In the genomic region with DNA sequence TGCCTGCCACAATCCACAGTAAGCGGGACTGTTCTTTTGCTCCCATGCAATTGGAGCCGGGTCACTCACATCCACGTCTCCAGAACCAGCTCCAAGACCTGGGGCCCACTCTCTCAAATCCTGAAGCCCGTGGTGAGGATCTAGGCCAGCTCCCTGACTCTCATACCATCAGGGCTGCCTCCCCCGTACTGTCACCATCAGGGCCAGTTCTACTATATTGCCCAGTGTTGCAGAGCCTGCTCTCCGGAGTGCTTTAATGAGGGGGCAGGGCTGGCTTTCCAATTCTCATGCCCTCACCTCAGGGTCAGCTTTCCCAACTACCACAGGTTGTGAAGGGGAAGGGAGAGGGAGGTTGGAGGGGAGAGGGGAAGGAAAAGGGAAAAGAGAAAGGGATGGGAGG, we compare ENCODE assay signal across 24 mouse cellular contexts.
DNase-seq lines count a peak whose midpoint lies in the region; ATAC-seq and TF ChIP-seq lines count a peak whose summit lies in the region.
"Had no signal": no experiment of that assay in that cellular context is flagged by ENCODE, and none has a peak within 500 bp of the region (broad histone marks: within the 10 kb centered on the region; RNA-seq: fewer than 3 reads in every experiment).

No protein-coding gene starts in this region.

- H3K4me2 ChIP-seq in hindbrain, embryonic 13.5 days, result no peak overlapping the region
- H3K4me2 ChIP-seq in hindbrain, embryonic 11.5 days (replicated peaks; ENCODE audit: low read depth, low read length), result no peak overlapping the region
- H3K4me2 ChIP-seq in hindbrain, postnatal 0 days (ENCODE audit: low read depth, low read length), result no peak overlapping the region
- H3K4me2 ChIP-seq in kidney, embryonic 15.5 days, result no peak overlapping the region
- no peak overlapping the region for H3K4me2 ChIP-seq in midbrain, embryonic 16.5 days (ENCODE audit: low read length)
- H3K4me2 ChIP-seq: embryonic facial prominence, embryonic 12.5 days; forebrain, embryonic 13.5 days had no signal

- ATAC-seq in hindbrain, embryonic 13.5 days (ENCODE audit: low FRiP score), result peak; percentile 49; the same call in 1 of the 2 replicates
- no peak for ATAC-seq in hindbrain, embryonic 11.5 days (ENCODE audit: low FRiP score)
- peak; percentile 43; the same call in 1 of the 2 replicates for ATAC-seq in hindbrain, postnatal 0 days
- ATAC-seq in kidney, embryonic 15.5 days (replicated peaks; ENCODE audit: low FRiP score), result peak; percentile 54; the same call in 1 of the 2 replicates
- peak; percentile 50; the same call in 1 of the 2 replicates for ATAC-seq in midbrain, embryonic 16.5 days
- ATAC-seq: activated CD4-positive, CD25-positive, alpha-beta regulatory T cell, adult 4 months; CD4-positive, CD25-positive, alpha-beta regulatory T cell, adult 4 months; Patski had no signal

- TF ChIP-seq CTCF in hindbrain, postnatal 0 days (IDR thresholded peaks at IDR 0.05; ENCODE audit: low read depth), result no peak

- no peak overlapping the region for H3K27ac ChIP-seq in hindbrain, embryonic 13.5 days
- no peak overlapping the region for H3K27ac ChIP-seq in hindbrain, embryonic 11.5 days (ENCODE audit: low read depth, low read length)
- no peak overlapping the region for H3K27ac ChIP-seq in hindbrain, postnatal 0 days
- no peak overlapping the region for H3K27ac ChIP-seq in hindbrain, embryonic 10.5 days
- H3K27ac ChIP-seq in kidney, embryonic 15.5 days, result no peak overlapping the region
- H3K27ac ChIP-seq in midbrain, embryonic 16.5 days (ENCODE audit: low read length), result no peak overlapping the region
- H3K27ac ChIP-seq in midbrain, embryonic 10.5 days (replicated peaks), result no peak overlapping the region
- H3K27ac ChIP-seq: embryonic facial prominence, embryonic 10.5 days; embryonic facial prominence, embryonic 12.5 days; forebrain, embryonic 13.5 days had no signal

- H3K9me3 ChIP-seq in hindbrain, embryonic 13.5 days, result no peaks in the 10 kb centered on the region
- H3K9me3 ChIP-seq in hindbrain, embryonic 11.5 days (ENCODE audit: control insufficient read depth, low read length), result no peaks in the 10 kb centered on the region
- no peaks in the 10 kb centered on the region for H3K9me3 ChIP-seq in hindbrain, postnatal 0 days (ENCODE audit: low read length)
- H3K9me3 ChIP-seq in hindbrain, embryonic 10.5 days, result no peaks in the 10 kb centered on the region
- H3K9me3 ChIP-seq in kidney, embryonic 15.5 days (replicated peaks), result no peaks in the 10 kb centered on the region
- H3K9me3 ChIP-seq in midbrain, embryonic 16.5 days (replicated peaks; ENCODE audit: control insufficient read depth, low read length, poor library complexity, severe bottlenecking), result no peaks in the 10 kb centered on the region
- no peaks in the 10 kb centered on the region for H3K9me3 ChIP-seq in midbrain, embryonic 10.5 days (replicated peaks)
- H3K9me3 ChIP-seq: embryonic facial prominence, embryonic 10.5 days; embryonic facial prominence, embryonic 12.5 days; forebrain, embryonic 13.5 days had no signal

- H3K9ac ChIP-seq in hindbrain, embryonic 13.5 days, result no peak overlapping the region
- H3K9ac ChIP-seq in hindbrain, embryonic 11.5 days (ENCODE audit: low read depth, low read length), result no peak overlapping the region
- H3K9ac ChIP-seq in hindbrain, postnatal 0 days (replicated peaks; ENCODE audit: low read length), result no peak overlapping the region
- H3K9ac ChIP-seq in kidney, embryonic 15.5 days, result no peak overlapping the region
- H3K9ac ChIP-seq in midbrain, embryonic 16.5 days (ENCODE audit: low read depth, low read length), result no peak overlapping the region
- H3K9ac ChIP-seq: embryonic facial prominence, embryonic 12.5 days; forebrain, embryonic 13.5 days had no signal

- WGBS in hindbrain, embryonic 13.5 days, result 85% methylated on average over 6 of the region's 6 CpGs
- WGBS in hindbrain, embryonic 11.5 days, result 84% methylated on average over 6 of the region's 6 CpGs
- 82% methylated on average over 6 of the region's 6 CpGs for WGBS in hindbrain, postnatal 0 days
- 85% methylated on average over 6 of the region's 6 CpGs for WGBS in hindbrain, embryonic 10.5 days
- WGBS in kidney, embryonic 15.5 days, result 67% methylated on average over 6 of the region's 6 CpGs
- WGBS in midbrain, embryonic 16.5 days, result 91% methylated on average over 6 of the region's 6 CpGs
- 82% methylated on average over 6 of the region's 6 CpGs for WGBS in midbrain, embryonic 10.5 days

- H3K4me3 ChIP-seq in hindbrain, embryonic 13.5 days, result no peak overlapping the region
- no peak overlapping the region for H3K4me3 ChIP-seq in hindbrain, embryonic 11.5 days (ENCODE audit: low read depth, low read length)
- H3K4me3 ChIP-seq in hindbrain, postnatal 0 days (ENCODE audit: low read length), result no peak overlapping the region
- H3K4me3 ChIP-seq in hindbrain, embryonic 10.5 days, result no peak overlapping the region
- H3K4me3 ChIP-seq in kidney, embryonic 15.5 days (replicated peaks), result no peak overlapping the region
- no peak overlapping the region for H3K4me3 ChIP-seq in midbrain, embryonic 16.5 days (ENCODE audit: low read depth, low read length)
- H3K4me3 ChIP-seq in midbrain, embryonic 10.5 days, result no peak overlapping the region
- H3K4me3 ChIP-seq: embryonic facial prominence, embryonic 10.5 days; embryonic facial prominence, embryonic 12.5 days; forebrain, embryonic 13.5 days had no signal

- H3K36me3 ChIP-seq in hindbrain, embryonic 13.5 days, result no peaks in the 10 kb centered on the region
- H3K36me3 ChIP-seq in hindbrain, embryonic 11.5 days (ENCODE audit: control insufficient read depth, insufficient read depth, low read length), result no peaks in the 10 kb centered on the region
- no peaks in the 10 kb centered on the region for H3K36me3 ChIP-seq in hindbrain, postnatal 0 days (ENCODE audit: insufficient read depth, low read length)
- no peaks in the 10 kb centered on the region for H3K36me3 ChIP-seq in hindbrain, embryonic 10.5 days
- H3K36me3 ChIP-seq in kidney, embryonic 15.5 days, result no peaks in the 10 kb centered on the region
- no peaks in the 10 kb centered on the region for H3K36me3 ChIP-seq in midbrain, embryonic 16.5 days (ENCODE audit: control insufficient read depth, insufficient read depth, low read length)
- no peaks in the 10 kb centered on the region for H3K36me3 ChIP-seq in midbrain, embryonic 10.5 days
- H3K36me3 ChIP-seq: embryonic facial prominence, embryonic 10.5 days; embryonic facial prominence, embryonic 12.5 days; G1E had no signal

- 0 out of 2 replicates have a peak, but pooled peaks cover 3% of the 10 kb centered on the region for H3K4me1 ChIP-seq in hindbrain, embryonic 13.5 days (replicated peaks)
- H3K4me1 ChIP-seq in hindbrain, embryonic 11.5 days (replicated peaks; ENCODE audit: control insufficient read depth, insufficient read depth, low read length), result no peaks in the 10 kb centered on the region
- no peaks in the 10 kb centered on the region for H3K4me1 ChIP-seq in hindbrain, postnatal 0 days (ENCODE audit: insufficient read depth, low read length)
- 0 out of 2 replicates have a peak, but pooled peaks cover 5% of the 10 kb centered on the region for H3K4me1 ChIP-seq in hindbrain, embryonic 10.5 days (replicated peaks)
- 0 out of 2 replicates have a peak, but pooled peaks cover 2% of the 10 kb centered on the region for H3K4me1 ChIP-seq in kidney, embryonic 15.5 days
- peaks cover 2% of the 10 kb centered on the region; the same call in 1 of the 2 replicates for H3K4me1 ChIP-seq in midbrain, embryonic 16.5 days (ENCODE audit: control insufficient read depth, insufficient read depth, low read length)
- no peaks in the 10 kb centered on the region for H3K4me1 ChIP-seq in midbrain, embryonic 10.5 days
- H3K4me1 ChIP-seq: embryonic facial prominence, embryonic 10.5 days; embryonic facial prominence, embryonic 12.5 days had no signal

- H3K27me3 ChIP-seq in hindbrain, embryonic 13.5 days, result no peaks in the 10 kb centered on the region
- no peaks in the 10 kb centered on the region for H3K27me3 ChIP-seq in hindbrain, embryonic 11.5 days (ENCODE audit: control insufficient read depth, insufficient read depth, low read length)
- no peaks in the 10 kb centered on the region for H3K27me3 ChIP-seq in hindbrain, postnatal 0 days (ENCODE audit: insufficient read depth, low read length)
- H3K27me3 ChIP-seq in hindbrain, embryonic 10.5 days (ENCODE audit: insufficient read depth, poor library complexity, severe bottlenecking), result no peaks in the 10 kb centered on the region
- no peaks in the 10 kb centered on the region for H3K27me3 ChIP-seq in kidney, embryonic 15.5 days
- H3K27me3 ChIP-seq in midbrain, embryonic 16.5 days (ENCODE audit: control insufficient read depth, insufficient read depth, low read depth, low read length), result no peaks in the 10 kb centered on the region
- no peaks in the 10 kb centered on the region for H3K27me3 ChIP-seq in midbrain, embryonic 10.5 days (ENCODE audit: low read depth, poor library complexity, severe bottlenecking)
- H3K27me3 ChIP-seq: CH12.LX; embryonic facial prominence, embryonic 12.5 days; forebrain, embryonic 13.5 days; Patski had no signal

- DNase-seq in hindbrain, embryonic 11.5 days (ENCODE audit: low spot score), result no peak
- DNase-seq in hindbrain, postnatal 0 days (ENCODE audit: low spot score), result no peak
- no peak for DNase-seq in hindbrain, embryonic 10.5 days (ENCODE audit: low spot score)
- DNase-seq in kidney, adult 11 months, result no peak
- DNase-seq in midbrain, embryonic 10.5 days (ENCODE audit: low spot score), result no peak
- DNase-seq: adrenal gland, adult 8-10 months; adrenal gland, postnatal 14 days; B cell, adult 2 months; cerebellum, adult 11-12 months; cerebellum, adult 2 months; cerebellum, adult 9-10 months; cerebellum, postnatal 10 days; cerebellum, postnatal 25 days had no signal
